Mouse (Mus musculus) C2C12 (cell line): ENCODE measurements around the gene Dnah17. TPM values are rescaled to one million over a fixed set of nuclear protein-coding genes. Genes with fewer than 3 reads are reported as not detected.

Experiments
- H3K27me3 ChIP-seq: one replicate; pipeline ENCODE4 v1.6.1; 2011; ENCODE audit not compliant: control insufficient read depth, insufficient read depth, insufficient read length
- H3K36me3 ChIP-seq: one replicate; pipeline ENCODE4 v1.6.1; 2011; ENCODE audit not compliant: control insufficient read depth, insufficient read depth
- H3K4me3 ChIP-seq: one replicate; pipeline ENCODE4 v1.5.1; 2011; ENCODE audit warnings: mild to moderate bottlenecking, control low read depth; ENCODE audit not compliant: poor library complexity, insufficient read depth, severe bottlenecking
- H3K79me2 ChIP-seq: one replicate; pipeline ENCODE4 v1.6.1; 2011; ENCODE audit not compliant: control insufficient read depth, insufficient read depth
- H3K79me3 ChIP-seq: one replicate; pipeline ENCODE4 v1.6.1; 2011; ENCODE audit warnings: low read depth, control low read depth
- H3ac ChIP-seq: one replicate; pipeline ENCODE3; 2011; ENCODE audit warnings: low read depth; ENCODE audit not compliant: control insufficient read depth, insufficient read length
- CEBPB ChIP-seq: IDR thresholded peaks from one replicate; pipeline ENCODE4 v1.6.1; 2011; ENCODE audit warnings: low read depth, mild to moderate bottlenecking, control low read depth, moderate library complexity
- CTCF ChIP-seq: IDR thresholded peaks from one replicate; pipeline ENCODE4 v1.5.1; 2011; ENCODE audit not compliant: control insufficient read depth, insufficient read depth, insufficient read length
- FOSL1 ChIP-seq: IDR thresholded peaks from one replicate; pipeline ENCODE4 v1.8.0; 2011; ENCODE audit warnings: mild to moderate bottlenecking, low read length; ENCODE audit not compliant: poor library complexity, insufficient read depth, severe bottlenecking
- MAX ChIP-seq: IDR thresholded peaks from one replicate; pipeline ENCODE4 v1.6.1; 2011; ENCODE audit warnings: mild to moderate bottlenecking, control low read depth
- MYOD1 ChIP-seq: IDR thresholded peaks from one replicate; pipeline ENCODE4 v1.6.1; 2011; ENCODE audit warnings: low read depth; ENCODE audit not compliant: control insufficient read depth, insufficient read length
- MYOG ChIP-seq: IDR thresholded peaks from one replicate; pipeline ENCODE4 v1.6.1; 2011; ENCODE audit not compliant: control insufficient read depth, insufficient read length; ENCODE audit errors: extremely low read depth
- USF1 ChIP-seq: IDR thresholded peaks from one replicate; pipeline ENCODE4 v1.6.1; 2011; ENCODE audit warnings: low read depth, mild to moderate bottlenecking, control low read depth, moderate library complexity
- polyA plus RNA-seq: library from polyadenylated mRNA; unstranded; fragments of >200 nt; fragmentation: generic; extraction: Trizol; gene quantifications from one replicate; pipeline ENCODE4 v1.2.1, GENCODE M21; 2012; ENCODE audit warnings: missing spikeins

Gene Dnah17
- polyA plus RNA-seq, 1 experiment = 0.13 TPM

DNA sequence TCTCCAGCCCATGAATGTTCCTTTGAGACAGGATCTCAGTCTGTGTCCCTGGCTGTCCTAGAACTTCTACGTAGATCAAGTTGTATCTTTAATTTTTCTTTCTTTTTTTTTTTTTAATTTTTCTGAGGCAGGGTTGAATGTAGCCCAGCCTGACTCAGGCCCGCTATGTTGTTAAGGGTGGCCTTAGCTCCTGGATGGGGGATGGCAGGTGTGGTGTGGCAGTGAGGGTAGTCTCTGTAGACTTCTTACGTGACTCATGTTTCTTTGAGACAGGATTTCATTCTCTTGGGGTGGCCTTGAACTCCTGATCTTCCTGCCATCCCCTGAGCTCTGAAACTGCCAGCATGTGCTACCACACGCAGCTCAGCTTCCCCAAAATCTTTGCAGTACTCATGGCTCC is 141.2 kb downstream of the Dnah17 start:
- TF ChIP-seq FOSL1 = no peak
- TF ChIP-seq MYOD1 = peak; percentile 78
- TF ChIP-seq MYOG = no peak
- TF ChIP-seq USF1 = no peak
- TF ChIP-seq CTCF = no peak
- TF ChIP-seq CEBPB = no peak
- peak; percentile 41 for TF ChIP-seq MAX

DNA sequence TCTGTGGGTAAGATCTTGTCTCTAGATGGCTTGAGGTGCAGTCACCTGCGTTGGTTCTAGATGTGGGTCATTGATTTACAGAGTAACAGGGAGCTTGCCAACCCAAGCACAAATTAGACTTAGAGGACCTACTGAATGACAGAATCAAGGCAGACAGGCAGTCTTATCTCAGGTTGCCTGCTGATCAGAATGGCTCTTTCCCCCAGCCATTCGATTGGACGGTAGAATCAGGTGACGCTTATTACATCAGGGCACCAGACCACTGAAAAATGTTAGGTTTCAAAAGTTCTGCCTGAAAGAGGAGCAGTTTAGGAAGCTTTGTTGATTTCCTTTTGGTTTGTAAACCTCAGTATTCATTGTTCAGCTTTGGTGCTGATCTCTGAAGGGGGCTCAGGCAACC is 142.5 kb downstream of the Dnah17 start:
- Histone ChIP-seq H3K79me2 (peaks cover 62% of the 10 kb centered on the region), H3K36me3 (no peaks in the 10 kb centered on the region), H3ac (peak overlapping the region; percentile 55), H3K79me3 (peaks cover 53% of the 10 kb centered on the region), H3K4me3 (peak overlapping the region; percentile 92), H3K27me3 (no peaks in the 10 kb centered on the region)
- TF ChIP-seq USF1 = peak; percentile 85
- TF ChIP-seq CEBPB = no peak

More for the DNA sequence above, 141.2 kb downstream of the Dnah17 start:
- no peaks in the 10 kb centered on the region for H3K36me3 ChIP-seq
- no peak overlapping the region for H3K4me3 ChIP-seq
- no peak overlapping the region for H3ac ChIP-seq
- peaks cover 75% of the 10 kb centered on the region for H3K79me2 ChIP-seq
- no peaks in the 10 kb centered on the region for H3K27me3 ChIP-seq
- peaks cover 66% of the 10 kb centered on the region for H3K79me3 ChIP-seq

DNA sequence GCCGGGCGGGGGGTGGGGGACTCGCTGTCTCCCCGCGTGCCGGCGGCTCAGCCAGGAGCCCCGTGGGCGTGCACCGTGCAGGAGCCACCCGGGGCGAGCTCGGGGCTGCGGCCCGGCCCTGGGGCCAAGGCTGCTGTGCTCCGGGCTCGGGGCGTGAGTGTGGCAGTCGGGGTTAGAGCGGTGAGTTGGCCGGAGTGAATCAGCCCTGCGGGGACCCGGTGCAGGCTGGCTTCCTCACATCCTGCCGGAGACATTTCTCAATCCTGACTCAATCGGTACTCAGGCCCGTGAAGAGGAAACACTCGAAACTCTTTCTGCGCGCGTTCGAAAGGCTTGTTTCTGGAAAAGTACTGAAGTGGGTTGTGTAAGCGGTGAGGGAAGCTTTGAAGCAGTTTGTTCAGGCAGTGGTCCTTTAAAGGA is 143.4 kb downstream of the Dnah17 start:
- Histone ChIP-seq H3K79me3 (peaks cover 44% of the 10 kb centered on the region), H3ac (peak overlapping the region; percentile 96), H3K36me3 (no peaks in the 10 kb centered on the region), H3K27me3 (no peaks in the 10 kb centered on the region), H3K79me2 (peaks cover 53% of the 10 kb centered on the region), H3K4me3 (peak overlapping the region; percentile 92)
- TF ChIP-seq CTCF (no peak), CEBPB (peak; percentile 34)

DNA sequence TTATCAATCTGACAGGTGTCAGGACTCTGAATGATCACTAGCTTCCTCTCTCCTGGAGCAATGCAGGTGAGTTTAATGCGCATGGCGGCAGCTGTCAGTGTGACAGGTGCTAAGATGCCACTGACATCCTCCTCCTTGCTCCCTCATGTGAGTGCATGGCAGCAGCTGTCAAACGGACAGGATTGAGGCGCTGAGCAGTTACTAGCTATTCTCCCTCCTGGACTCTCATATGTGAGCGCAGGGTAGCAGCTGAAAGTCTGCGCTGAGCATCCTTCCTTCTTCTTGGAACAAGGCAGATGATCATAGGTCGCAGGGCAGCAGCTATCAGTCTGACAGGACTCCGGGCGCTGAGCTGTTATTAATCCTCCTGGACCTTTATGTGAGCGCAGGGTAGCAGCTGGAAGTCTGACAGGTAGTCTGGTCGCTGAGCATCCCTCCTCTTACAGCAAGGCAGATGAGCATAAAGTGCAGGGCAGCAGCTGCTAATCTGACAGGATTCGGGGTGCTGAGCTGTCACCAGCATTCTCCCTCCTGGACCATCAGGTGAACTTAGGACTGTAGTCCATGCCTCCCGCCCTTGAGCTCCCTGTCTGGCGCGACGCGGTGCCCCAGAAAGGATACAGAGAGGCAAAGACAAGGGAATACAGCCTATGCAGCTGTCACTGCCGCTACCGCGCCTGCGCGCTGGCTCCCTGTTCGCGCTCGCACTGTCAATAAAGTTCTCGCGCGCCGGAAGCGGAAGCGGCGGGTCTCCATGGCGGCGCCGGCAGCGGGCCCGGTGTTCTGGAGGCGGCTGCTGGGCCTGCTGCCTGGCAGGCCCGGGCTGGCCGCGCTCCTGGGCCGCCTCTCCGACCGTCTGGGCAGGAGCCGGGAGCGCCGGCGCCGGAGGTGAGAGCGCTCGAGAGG is 144.1 kb downstream of the Dnah17 start, which contains the start of gene Pgs1:
Gene Pgs1, plus strand, starts transcription at position 167 of the 906 bp plus-strand sequence.
- H3K4me3 ChIP-seq = peak within 1 kb of the TSS; percentile 92
- H3K36me3 ChIP-seq = no peaks in the 10 kb centered on the region
- no peaks in the 10 kb centered on the region for H3K27me3 ChIP-seq
- H3K79me2 ChIP-seq = peaks cover 46% of the 10 kb centered on the region
- H3ac ChIP-seq = peak within 1 kb of the TSS; percentile 96
- H3K79me3 ChIP-seq = peaks cover 38% of the 10 kb centered on the region
- peak; percentile 88 for TF ChIP-seq MYOD1
- TF ChIP-seq FOSL1 = no peak

DNA sequence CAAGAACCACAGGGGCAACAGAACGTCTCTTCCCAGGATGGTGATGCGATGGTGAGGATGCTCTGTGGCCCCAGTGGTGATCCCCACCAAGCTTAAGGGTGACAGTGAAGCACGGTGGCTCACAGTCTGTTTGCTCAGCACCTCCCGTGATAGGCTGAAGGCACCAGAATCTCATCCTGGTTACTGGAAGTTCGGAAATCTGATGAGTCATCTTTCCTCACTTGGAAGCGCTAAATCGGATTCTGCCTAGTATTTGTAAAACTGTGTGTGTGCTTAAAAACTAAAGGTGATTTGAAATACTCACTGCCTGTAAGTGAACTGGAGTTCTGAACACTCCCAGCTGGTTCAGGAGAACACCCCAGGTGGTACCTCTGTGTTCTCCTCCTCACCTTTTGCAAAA is 146.7 kb downstream of the Dnah17 start:
- peaks cover 21% of the 10 kb centered on the region for H3K79me2 ChIP-seq
- no peak overlapping the region for H3ac ChIP-seq
- H3K79me3 ChIP-seq = peaks cover 18% of the 10 kb centered on the region
- H3K4me3 ChIP-seq = no peak overlapping the region
- TF ChIP-seq CTCF = no peak
- TF ChIP-seq FOSL1 = peak; percentile 25
- no peak for TF ChIP-seq MYOG
- no peaks in the 10 kb centered on the region for H3K36me3 ChIP-seq
- H3K27me3 ChIP-seq = no peaks in the 10 kb centered on the region

DNA sequence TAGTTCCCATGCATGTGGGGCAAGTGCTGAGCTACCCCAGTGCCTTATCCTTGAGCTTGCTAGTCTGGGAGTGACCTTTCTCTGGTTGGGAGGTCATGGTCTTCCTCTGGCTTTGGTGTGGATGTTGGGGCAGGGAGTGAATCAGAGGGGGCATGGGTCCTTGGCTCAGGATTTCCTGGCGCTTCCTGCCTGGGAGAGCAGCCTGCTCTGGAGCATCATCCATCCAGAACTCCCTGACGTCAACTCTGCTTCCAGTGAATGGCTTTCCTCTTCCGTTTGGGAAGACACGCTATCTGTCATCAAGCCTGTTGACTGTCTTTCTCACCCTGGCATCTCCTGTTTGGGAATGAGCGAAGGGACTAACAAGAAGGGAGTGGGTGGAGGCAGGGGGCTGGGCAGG is 148.0 kb downstream of the Dnah17 start:
- Histone ChIP-seq H3K79me2 (peaks cover 8% of the 10 kb centered on the region), H3K4me3 (no peak overlapping the region), H3K79me3 (peaks cover 5% of the 10 kb centered on the region), H3K27me3 (no peaks in the 10 kb centered on the region), H3K36me3 (no peaks in the 10 kb centered on the region), H3ac (no peak overlapping the region)
- no peak for TF ChIP-seq CEBPB
- no peak for TF ChIP-seq FOSL1
- no peak for TF ChIP-seq MYOD1
- TF ChIP-seq MYOG = no peak
- TF ChIP-seq MAX = no peak
- TF ChIP-seq CTCF = no peak
- TF ChIP-seq USF1 = no peak
